Mouse (Mus musculus) megakaryocyte, embryonic 14.5 days (primary cell): ENCODE data around the gene Dnajc5. TPM values are rescaled to one million over a fixed set of nuclear protein-coding genes. Genes with fewer than 3 reads are reported as not detected.

Source experiments
- H3K27me3 ChIP-seq: replicated peaks from 2 replicates; pipeline ENCODE3; 2012; ENCODE audit warnings: inconsistent platforms
- H3K36me3 ChIP-seq: replicated peaks from 2 replicates; pipeline ENCODE3; 2012; ENCODE audit warnings: low read length, inconsistent platforms, mixed read lengths
- H3K4me1 ChIP-seq: 2 replicates; pipeline ENCODE4 v1.6.1; 2012; ENCODE audit warnings: inconsistent platforms
- H3K4me3 ChIP-seq: replicated peaks from 2 replicates; pipeline ENCODE3; 2012; ENCODE audit warnings: moderate library complexity, mild to moderate bottlenecking, inconsistent platforms
- H3K9me3 ChIP-seq: 2 replicates; pipeline ENCODE4 v1.6.1; 2012; ENCODE audit warnings: inconsistent platforms
- FLI1 ChIP-seq: IDR thresholded peaks from 2 replicates; pipeline ENCODE4 v1.6.1; 2012; ENCODE audit warnings: low read length, inconsistent platforms, mixed read lengths
- GATA1 ChIP-seq: IDR thresholded peaks from 3 replicates; pipeline ENCODE4 v1.6.1; 2012; ENCODE audit warnings: mixed read lengths, low read length, inconsistent platforms, borderline replicate concordance
- polyA plus RNA-seq: library from polyadenylated mRNA; stranded (reverse); fragments of >175 nt; gene quantifications from 2 replicates; pipeline ENCODE4 v1.2.3, GENCODE M21; 2012; ENCODE audit warnings: low replicate concordance; ENCODE audit not compliant: insufficient read depth

Dnajc5 gene
- 10.4 and 13.9 TPM in 2 replicates for polyA plus RNA-seq

DNA sequence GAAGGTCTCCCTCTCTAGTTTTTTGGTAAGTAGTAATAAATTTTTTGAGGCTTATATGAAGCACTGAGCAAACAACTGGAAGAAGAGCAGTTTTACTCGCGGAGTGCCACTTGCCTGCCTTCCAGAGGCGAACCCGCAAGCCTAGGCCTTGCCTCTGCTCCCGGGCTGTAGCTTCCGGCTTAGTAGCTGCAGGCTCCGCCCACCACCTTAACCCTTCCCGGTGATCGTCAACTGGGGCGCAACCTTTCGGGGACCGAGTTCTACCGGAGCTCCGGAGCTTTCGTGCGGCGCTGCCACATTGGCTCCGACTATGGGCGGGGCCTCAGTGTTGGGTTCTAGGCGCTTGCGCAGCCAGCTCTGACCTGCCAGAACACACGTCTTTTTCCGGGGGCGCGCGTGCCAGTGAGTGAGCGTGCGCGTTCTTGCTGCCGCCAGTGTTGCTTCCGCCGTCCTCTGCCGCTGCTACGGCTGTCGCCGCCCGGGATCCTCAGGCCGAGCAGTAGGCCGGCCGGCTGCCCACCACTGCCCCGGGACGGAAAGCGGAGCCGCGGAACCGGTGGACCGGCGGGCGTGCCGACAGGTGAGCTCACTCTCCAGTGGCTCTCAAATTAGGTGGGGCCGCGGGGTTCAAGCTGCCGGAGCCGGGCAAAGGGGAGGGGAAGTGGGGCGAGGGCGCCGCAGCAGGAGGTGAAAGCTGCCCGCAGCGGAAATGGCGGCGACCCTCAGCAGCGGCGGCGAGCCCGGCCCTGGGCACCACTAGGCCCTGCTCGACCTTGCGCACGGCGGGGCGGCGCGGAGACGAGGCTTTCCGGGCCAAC is at the start of gene Dnajc5:
Gene Dnajc5 (plus strand): TSS at position 368 of the 818 bp plus-strand sequence.
- H3K4me3 ChIP-seq: peak within 1 kb of the TSS; percentile 97
- H3K36me3 ChIP-seq: peaks cover 53% of the 10 kb centered on the region
- H3K9me3 ChIP-seq: no peaks in the 10 kb centered on the region
- TF ChIP-seq FLI1 (no peak), GATA1 (no peak)
- peaks cover 54% of the 10 kb centered on the region for H3K4me1 ChIP-seq
- no peaks in the 10 kb centered on the region for H3K27me3 ChIP-seq

DNA sequence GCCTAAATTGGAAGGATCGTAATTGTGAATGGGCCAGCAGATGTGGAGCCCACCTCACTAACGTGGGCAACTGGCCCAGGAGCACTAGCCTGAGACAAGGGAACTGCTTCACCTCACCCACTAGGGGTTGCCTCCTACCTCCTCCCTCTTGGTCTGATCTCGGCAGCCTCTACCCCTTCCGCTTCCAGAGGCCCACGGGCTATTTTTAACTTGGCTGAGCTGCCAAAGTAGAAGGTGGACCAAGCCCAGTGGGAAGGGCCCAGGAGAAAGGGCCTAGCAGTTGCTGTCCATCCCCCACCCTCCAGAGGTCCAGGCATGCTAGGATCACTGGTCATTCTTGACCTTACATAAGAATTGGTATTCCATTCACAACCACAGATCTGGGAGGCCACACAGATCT is 49.0 kb upstream of the Dnajc5 start:
- no peak for TF ChIP-seq FLI1
- TF ChIP-seq GATA1: no peak
- Histone ChIP-seq H3K9me3 (no peaks in the 10 kb centered on the region), H3K4me3 (peak overlapping the region; percentile 83)

DNA sequence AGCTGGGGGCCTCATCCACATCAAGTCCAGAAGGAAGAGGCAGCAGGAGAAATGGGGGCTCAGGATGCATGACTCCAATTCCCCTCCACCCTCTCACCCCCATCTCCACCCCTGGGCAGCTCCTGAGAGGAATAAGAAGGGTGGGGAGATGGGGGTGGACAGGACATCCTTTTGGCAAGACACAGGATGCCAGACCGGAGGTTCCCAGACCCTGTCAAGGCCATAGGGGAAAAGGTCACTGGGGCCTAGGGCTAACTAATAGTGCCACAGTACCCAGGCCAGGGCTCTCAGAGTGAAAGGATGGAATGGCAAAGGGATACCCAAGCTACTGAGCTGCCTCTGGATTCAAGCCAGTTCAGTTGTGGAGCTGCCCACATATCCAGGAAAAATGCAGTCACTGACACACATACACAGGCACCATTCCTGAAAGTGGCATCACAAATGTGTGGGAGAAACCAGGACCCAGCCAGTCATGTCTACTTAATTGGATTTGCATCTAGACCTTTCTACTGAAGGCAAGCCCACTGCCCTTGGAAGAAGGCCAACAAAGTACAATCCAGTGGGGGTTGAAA is 47.9 kb upstream of the Dnajc5 start:
- peak overlapping the region; percentile 56 for H3K4me3 ChIP-seq
- H3K4me1 ChIP-seq: peaks cover 54% of the 10 kb centered on the region
- H3K27me3 ChIP-seq: peaks cover 35% of the 10 kb centered on the region
- H3K36me3 ChIP-seq: no peaks in the 10 kb centered on the region
- no peaks in the 10 kb centered on the region for H3K9me3 ChIP-seq
- TF ChIP-seq GATA1 (no peak), FLI1 (no peak)

More for the DNA sequence above, 49.0 kb upstream of the Dnajc5 start:
- H3K4me1 ChIP-seq: peaks cover 54% of the 10 kb centered on the region
- no peaks in the 10 kb centered on the region for H3K36me3 ChIP-seq
- H3K27me3 ChIP-seq: peaks cover 41% of the 10 kb centered on the region

DNA sequence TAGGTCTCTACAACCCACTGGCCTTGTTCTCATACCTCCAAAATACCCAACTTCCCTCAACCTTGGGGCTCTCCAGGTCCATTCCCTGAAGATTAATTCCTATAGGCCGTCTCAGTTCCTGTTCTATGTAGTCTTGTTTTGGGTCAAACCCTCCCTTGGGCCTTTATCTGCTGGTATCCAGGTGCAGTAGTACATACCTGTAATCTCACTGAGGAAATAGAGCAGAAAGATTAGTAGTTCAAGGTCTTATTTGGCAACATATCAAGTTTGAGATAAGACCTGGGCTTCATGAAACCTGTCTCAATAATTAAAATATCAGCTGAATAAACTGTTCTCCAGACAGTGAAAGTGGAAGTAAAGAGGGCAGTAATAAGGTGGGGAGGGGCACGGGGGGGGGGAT is 37.2 kb upstream of the Dnajc5 start:
- H3K4me3 ChIP-seq: peak overlapping the region; percentile 86
- H3K27me3 ChIP-seq: peaks cover 15% of the 10 kb centered on the region
- H3K9me3 ChIP-seq: no peaks in the 10 kb centered on the region
- H3K4me1 ChIP-seq: peaks cover 51% of the 10 kb centered on the region
- TF ChIP-seq GATA1 (no peak), FLI1 (no peak)
- H3K36me3 ChIP-seq: no peaks in the 10 kb centered on the region

DNA sequence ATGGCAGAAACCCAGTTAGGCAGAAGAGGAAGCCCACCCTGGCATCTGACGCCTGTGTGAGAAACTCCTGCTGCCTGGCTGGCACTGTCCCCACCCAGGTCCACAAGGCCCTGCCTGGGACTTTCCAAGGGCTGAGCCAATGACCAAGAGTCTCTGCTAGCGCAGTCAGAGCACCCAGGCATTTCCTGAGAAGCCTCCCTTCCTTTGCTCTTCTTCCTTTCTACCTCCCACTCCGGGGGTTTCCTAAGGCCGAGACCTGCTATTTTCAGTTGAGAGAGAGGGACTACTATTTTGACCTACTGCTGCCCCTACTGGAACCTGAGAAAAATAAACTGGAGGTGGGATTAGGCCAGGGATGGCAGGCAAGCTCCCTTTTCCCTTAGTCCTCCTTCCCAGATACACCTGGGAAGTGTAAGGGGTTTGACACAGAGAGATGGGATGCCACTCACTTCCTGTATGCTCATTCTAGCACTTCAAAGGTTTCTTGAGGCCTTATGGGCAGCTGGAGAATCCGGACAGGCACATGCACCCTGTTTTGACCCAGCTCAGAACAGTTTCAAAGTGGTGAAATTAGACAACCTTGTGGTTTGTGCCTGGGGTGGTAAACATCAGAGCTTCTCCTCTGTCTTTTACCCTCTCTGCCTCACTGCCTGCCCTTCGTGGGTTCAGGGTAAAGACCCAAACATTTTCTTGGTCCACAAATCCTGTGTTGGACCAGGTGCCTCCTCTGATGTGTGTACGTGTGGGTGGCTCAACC is 36.5 kb upstream of the Dnajc5 start:
- Histone ChIP-seq H3K9me3 (no peaks in the 10 kb centered on the region), H3K4me1 (peaks cover 53% of the 10 kb centered on the region), H3K4me3 (peak overlapping the region; percentile 86), H3K27me3 (peaks cover 16% of the 10 kb centered on the region), H3K36me3 (no peaks in the 10 kb centered on the region)
- no peak for TF ChIP-seq FLI1
- no peak for TF ChIP-seq GATA1

DNA sequence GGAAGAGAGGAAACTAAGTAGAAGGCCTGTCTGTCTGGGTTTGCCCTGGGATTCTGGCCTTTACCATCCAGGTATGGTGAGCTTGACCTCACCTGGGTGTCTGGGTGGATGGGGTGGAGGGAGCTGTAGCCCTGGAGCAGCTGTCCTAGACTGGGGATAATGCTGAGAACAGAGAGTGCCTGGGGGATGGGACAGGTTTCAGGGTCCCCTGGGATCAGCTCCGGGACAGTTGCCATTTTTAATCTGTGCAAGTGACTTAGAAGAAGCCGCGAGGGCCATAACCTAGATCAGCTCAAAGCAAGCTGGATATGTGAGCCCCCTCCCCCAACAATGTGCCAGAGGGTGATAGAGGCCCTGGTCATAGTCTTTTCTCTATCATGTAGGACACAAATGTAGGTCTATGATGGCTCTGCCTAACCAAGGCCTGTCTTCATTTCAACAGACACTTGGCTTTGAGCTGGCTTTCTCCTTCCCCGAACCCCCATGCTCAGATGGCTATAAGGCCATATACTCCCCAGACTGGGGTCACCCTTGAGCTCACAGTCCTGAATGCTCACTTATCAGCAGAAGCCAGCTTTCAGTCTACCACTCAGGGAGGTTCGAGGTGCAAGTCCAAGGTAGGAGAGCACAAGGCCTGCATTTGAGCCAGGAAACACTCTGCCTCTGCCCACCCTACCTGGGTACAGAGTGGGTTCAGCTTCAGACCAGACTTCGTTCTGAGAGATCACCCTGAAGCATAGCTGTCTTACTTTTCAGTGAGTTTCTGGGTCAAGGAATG is 35.6 kb upstream of the Dnajc5 start:
- no peak for TF ChIP-seq FLI1
- TF ChIP-seq GATA1: no peak

DNA sequence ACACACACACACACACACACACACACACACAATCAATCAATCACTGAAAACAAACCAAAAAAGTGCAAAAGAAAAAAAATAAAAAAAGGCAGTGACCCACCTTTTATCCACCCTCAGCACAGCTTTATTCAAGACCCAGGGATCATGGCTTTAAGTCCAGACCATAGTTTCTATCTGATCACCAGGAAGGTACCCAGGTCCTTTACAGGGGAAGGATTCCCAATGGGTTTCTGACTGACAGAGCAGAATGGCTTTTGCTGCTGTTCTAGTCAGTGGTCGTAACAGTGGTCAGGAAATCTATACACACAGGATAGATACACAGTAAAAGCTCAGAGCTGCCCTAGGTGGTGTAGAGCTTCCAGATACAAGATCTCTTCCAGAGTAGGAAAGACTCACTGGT is 34.5 kb upstream of the Dnajc5 start:
- Histone ChIP-seq H3K27me3 (peaks cover 19% of the 10 kb centered on the region), H3K36me3 (no peaks in the 10 kb centered on the region), H3K9me3 (no peaks in the 10 kb centered on the region), H3K4me1 (peaks cover 54% of the 10 kb centered on the region), H3K4me3 (no peak overlapping the region)
- TF ChIP-seq GATA1 (no peak), FLI1 (no peak)

More for the DNA sequence above, 35.6 kb upstream of the Dnajc5 start:
- Histone ChIP-seq H3K27me3 (peaks cover 17% of the 10 kb centered on the region), H3K4me3 (no peak overlapping the region), H3K36me3 (no peaks in the 10 kb centered on the region), H3K4me1 (peaks cover 53% of the 10 kb centered on the region), H3K9me3 (no peaks in the 10 kb centered on the region)

DNA sequence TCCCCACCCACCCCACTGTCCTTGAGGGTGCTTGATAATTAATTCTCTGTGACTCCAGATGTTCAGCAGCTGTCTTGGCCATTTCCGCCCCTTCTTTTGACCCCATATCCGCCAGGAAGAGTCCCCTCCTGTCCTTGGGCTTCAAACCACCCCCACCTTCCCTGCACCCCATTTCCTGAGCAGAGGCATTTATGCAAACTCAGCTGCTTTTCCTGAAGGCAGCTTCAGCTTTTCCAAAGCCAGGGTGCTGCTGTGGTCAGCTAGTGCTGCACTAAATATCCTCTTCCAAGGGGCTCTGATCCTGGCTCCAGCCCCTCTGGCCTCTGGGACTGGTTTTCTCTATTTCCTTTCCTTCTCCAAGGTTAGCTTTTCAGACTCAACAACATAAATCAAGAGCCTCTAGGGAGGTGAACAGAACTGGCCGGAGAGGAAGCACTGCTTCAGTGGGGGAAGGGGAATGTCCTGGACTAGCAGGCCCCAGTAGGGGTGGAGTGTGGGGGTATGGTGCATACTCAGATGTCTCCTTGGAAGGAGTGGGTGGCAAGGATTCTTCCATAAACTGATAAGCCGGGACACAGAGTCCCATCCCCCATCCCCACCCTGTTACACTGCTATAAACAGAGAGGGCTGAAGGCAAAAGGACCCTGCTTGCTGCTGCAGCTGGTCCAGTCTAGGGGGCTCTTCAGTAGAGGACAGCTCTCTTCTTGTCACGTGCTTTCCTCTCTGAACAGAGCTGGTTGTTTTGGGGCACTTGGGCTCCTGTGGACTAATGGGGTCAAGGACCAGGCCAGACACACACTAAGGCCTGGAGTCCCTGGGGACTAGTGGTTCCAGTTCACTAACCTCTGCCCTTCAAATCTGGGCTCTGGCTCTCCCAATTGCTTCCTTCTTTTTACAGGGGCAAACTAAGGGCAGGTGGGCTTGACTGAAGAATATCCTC is 32.7 kb upstream of the Dnajc5 start:
- peak overlapping the region; percentile 21 for H3K4me3 ChIP-seq
- no peaks in the 10 kb centered on the region for H3K36me3 ChIP-seq
- H3K9me3 ChIP-seq: no peaks in the 10 kb centered on the region
- peaks cover 21% of the 10 kb centered on the region for H3K27me3 ChIP-seq
- peaks cover 72% of the 10 kb centered on the region for H3K4me1 ChIP-seq
- no peak for TF ChIP-seq GATA1
- no peak for TF ChIP-seq FLI1
